Mouse (Mus musculus) adrenal gland, postnatal 25 days (tissue): ENCODE measurements at regions not wholly inside any gene's neighbourhood (a gene's known extent, or its start where the extent isn't known, plus 50 kb on each side); places are given as distances from the start of the nearest gene placed in this dataset.

Experiments
- DNase-seq: peaks from one replicate; pipeline ENCODE4 v3.0.0; 2021; ENCODE audit warnings: mixed read lengths

GRCm38 (mm10) chr3:150416447-150416846 is 1021.2 kb upstream of the Adgrl4 start:
- no peak for DNase-seq

GRCm38 (mm10) chr3:150427965-150428364 is 1009.7 kb upstream of the Adgrl4 start:
- DNase-seq, result no peak

- no peak for DNase-seq
These were observed 1006.4 kb upstream of the Adgrl4 start for GRCm38 (mm10) chr3:150431291-150431690.

GRCm38 (mm10) chr3:150435199-150435598 is 1002.5 kb upstream of the Adgrl4 start:
- no peak for DNase-seq

GRCm38 (mm10) chr3:150435818-150436607 is 1001.7 kb upstream of the Adgrl4 start:
- DNase-seq, result no peak
